Mouse (Mus musculus) kidney, adult 2 months (tissue): Measurements from ENCODE around the gene Elmo1. TPM values are rescaled to one million over a fixed set of nuclear protein-coding genes. Genes with fewer than 3 reads are reported as not detected.

ENCODE experiments used
- DNase-seq: peaks from one replicate; pipeline ENCODE4 v3.0.0; 2021
- H3K27ac ChIP-seq: fragments of 200-500 bp; 2 replicates; pipeline ENCODE4 v1.5.1; 2012; ENCODE audit warnings: low read depth, low read length, control low read depth, inconsistent platforms; ENCODE audit not compliant: insufficient read depth
- H3K27me3 ChIP-seq: fragments of 200-500 bp; replicated peaks from 2 replicates; pipeline ENCODE4 v1.6.1; 2012; ENCODE audit warnings: mild to moderate bottlenecking, moderate library complexity, low read length, inconsistent platforms; ENCODE audit not compliant: control insufficient read depth, insufficient read depth
- H3K36me3 ChIP-seq: fragments of 200-500 bp; 2 replicates; pipeline ENCODE4 v1.6.1; 2012; ENCODE audit warnings: mild to moderate bottlenecking, moderate library complexity, low read length, inconsistent platforms; ENCODE audit not compliant: control insufficient read depth, insufficient read depth
- H3K4me1 ChIP-seq: fragments of 200-500 bp; 2 replicates; pipeline ENCODE4 v1.6.1; 2011; ENCODE audit warnings: low read length; ENCODE audit not compliant: control insufficient read depth, insufficient read depth
- H3K4me3 ChIP-seq: fragments of 200-500 bp; 2 replicates; pipeline ENCODE4 v1.5.1; 2011; ENCODE audit warnings: mild to moderate bottlenecking, low read depth, low read length, control low read depth; ENCODE audit not compliant: insufficient read depth
- CTCF ChIP-seq: fragments of 200-500 bp; conservative IDR thresholded peaks from 2 replicates; pipeline ENCODE4 v1.5.1; 2011; ENCODE audit warnings: low read depth, mild to moderate bottlenecking, control low read depth, low read length, moderate library complexity, mixed read lengths; ENCODE audit not compliant: insufficient read depth, insufficient read length
- POLR2A ChIP-seq: fragments of 200-500 bp; IDR thresholded peaks from one replicate; pipeline ENCODE4 v1.6.1; 2011; ENCODE audit warnings: low read depth, low read length, control low read depth
- WGBS: fragments of 180-500 bp; shearing (Covaris S2); methylation state at CpG from one replicate; pipeline ENCODE4 v1.1.7; 2018; 5-methylcytosine and 5-hydroxymethylcytosine counted together
- polyA plus RNA-seq: library from polyadenylated mRNA; depleted of rRNA; stranded (reverse); fragments of >200 nt; gene quantifications from 2 replicates; pipeline ENCODE4 v1.2.3, GENCODE M21; 2012

The Elmo1 gene
- polyA plus RNA-seq, 1 experiment: 4.5 TPM

- 66% methylated on average over 5 of the region's 5 CpGs for WGBS
- TF ChIP-seq POLR2A (no peak), CTCF (no peak)
- no peak overlapping the region for H3K27ac ChIP-seq
Observed at GRCm38 (mm10) chr13:20213861-20214260, 123.5 kb downstream of the Elmo1 start.

DNA sequence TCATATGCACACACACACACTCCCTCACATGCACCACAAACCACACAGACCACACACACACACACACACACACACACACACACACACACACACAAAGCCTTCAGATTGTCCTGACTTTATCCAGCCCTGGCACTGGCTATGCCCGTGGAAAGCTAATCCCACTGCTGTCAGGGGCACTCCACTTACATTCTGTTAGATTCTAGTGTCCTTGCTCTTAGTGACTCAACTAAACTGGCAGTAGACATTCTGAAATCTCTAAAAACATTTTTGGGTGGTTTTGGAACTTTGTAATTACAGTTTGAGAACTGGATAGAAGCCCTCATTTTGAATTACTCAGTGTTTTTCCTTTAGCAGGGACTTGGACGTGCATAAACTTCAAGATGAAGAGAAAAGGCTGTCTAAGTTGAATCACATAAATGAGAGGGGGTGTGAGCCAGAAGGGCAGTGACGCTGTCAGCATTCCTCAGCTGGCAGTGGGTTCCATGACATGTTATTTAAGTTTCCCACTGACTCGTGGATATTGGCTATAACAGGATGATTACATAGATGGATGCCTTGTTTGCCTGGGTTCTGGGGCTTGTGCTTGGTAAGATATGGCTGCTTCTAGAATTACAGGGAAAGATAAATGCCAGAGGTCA lies 127.2 kb downstream of the Elmo1 start:
- no peaks in the 10 kb centered on the region for H3K27me3 ChIP-seq
- DNase-seq: no peak
- TF ChIP-seq POLR2A (no peak), CTCF (no peak)
- 51% methylated on average over 4 of the region's 4 CpGs for WGBS
- no peaks in the 10 kb centered on the region for H3K4me1 ChIP-seq
- H3K4me3 ChIP-seq: no peak overlapping the region
- no peaks in the 10 kb centered on the region for H3K36me3 ChIP-seq
- H3K27ac ChIP-seq: no peak overlapping the region

More at GRCm38 (mm10) chr13:20213861-20214260, 123.5 kb downstream of the Elmo1 start:
- Histone ChIP-seq H3K36me3 (no peaks in the 10 kb centered on the region), H3K27me3 (no peaks in the 10 kb centered on the region), H3K4me3 (no peak overlapping the region), H3K4me1 (no peaks in the 10 kb centered on the region)
- no peak for DNase-seq

DNA sequence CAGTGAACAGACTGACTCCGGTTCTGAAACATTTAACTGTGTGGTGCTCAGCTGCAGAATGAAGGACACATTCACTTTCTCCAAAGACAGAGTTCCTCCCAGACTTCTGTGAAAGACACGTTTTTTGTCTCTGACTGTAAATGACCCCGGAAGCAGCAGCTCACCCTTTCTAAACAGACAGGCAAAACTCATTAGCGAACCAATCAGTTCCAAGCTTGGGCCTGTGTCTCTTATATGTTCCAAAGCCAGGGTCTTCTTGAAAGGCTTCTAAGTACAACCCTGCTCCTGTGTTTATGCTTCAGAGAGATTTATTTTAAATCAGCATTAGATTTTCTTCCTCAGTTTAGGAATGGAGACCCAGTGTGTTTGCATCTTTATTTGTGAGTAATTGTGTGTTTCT lies 127.7 kb downstream of the Elmo1 start:
- H3K36me3 ChIP-seq: no peaks in the 10 kb centered on the region
- no peak overlapping the region for H3K4me3 ChIP-seq
- WGBS: 57% methylated on average over 4 of the region's 4 CpGs
- no peak overlapping the region for H3K27ac ChIP-seq
- no peaks in the 10 kb centered on the region for H3K27me3 ChIP-seq
- no peak for TF ChIP-seq CTCF
- no peak for TF ChIP-seq POLR2A
- no peak for DNase-seq
- no peaks in the 10 kb centered on the region for H3K4me1 ChIP-seq

GRCm38 (mm10) chr13:20220414-20220813 lies 130.0 kb downstream of the Elmo1 start:
- H3K27me3 ChIP-seq: no peaks in the 10 kb centered on the region
- H3K36me3 ChIP-seq: no peaks in the 10 kb centered on the region
- no peak for TF ChIP-seq CTCF
- TF ChIP-seq POLR2A: no peak
- H3K4me1 ChIP-seq: no peaks in the 10 kb centered on the region
- no peak overlapping the region for H3K27ac ChIP-seq
- no peak for DNase-seq
- H3K4me3 ChIP-seq: no peak overlapping the region

GRCm38 (mm10) chr13:20227923-20228705 lies 137.7 kb downstream of the Elmo1 start:
- no peaks in the 10 kb centered on the region for H3K27me3 ChIP-seq
- no peaks in the 10 kb centered on the region for H3K4me1 ChIP-seq
- TF ChIP-seq CTCF: no peak
- no peak for TF ChIP-seq POLR2A

GRCm38 (mm10) chr13:20231837-20232728 lies 141.7 kb downstream of the Elmo1 start:
- Histone ChIP-seq H3K4me1 (no peaks in the 10 kb centered on the region), H3K27ac (no peak overlapping the region), H3K27me3 (no peaks in the 10 kb centered on the region), H3K4me3 (no peak overlapping the region), H3K36me3 (no peaks in the 10 kb centered on the region)
- no peak for TF ChIP-seq CTCF
- TF ChIP-seq POLR2A: no peak
- WGBS: 53% methylated on average over 11 of the region's 11 CpGs
- peak; percentile 92 for DNase-seq

More at GRCm38 (mm10) chr13:20227923-20228705, 137.7 kb downstream of the Elmo1 start:
- Histone ChIP-seq H3K4me3 (no peak overlapping the region), H3K36me3 (no peaks in the 10 kb centered on the region), H3K27ac (no peak overlapping the region)
- DNase-seq: no peak
- WGBS: 78% methylated on average over 11 of the region's 11 CpGs
